Mouse (Mus musculus): ENCODE data around the gene Dnajc4.

Dnajc4 gene

GRCm38 (mm10) chr19:6992011-6992858 is at the start of gene Dnajc4:
TSS of gene Dnajc4 (minus strand) at chr19:6992572.
- in situ Hi-C loops (cut with MseI, MboI): no loop called here

- in situ Hi-C loops (cut with MseI, MboI): no loop called here
Observed at GRCm38 (mm10) chr19:7041171-7041570, 48.8 kb upstream of the Dnajc4 start.

GRCm38 (mm10) chr19:7040637-7041130 is 48.3 kb upstream of the Dnajc4 start:
- in situ Hi-C loops (cut with MseI, MboI): no loop called here

- in situ Hi-C loops (cut with MseI, MboI): no loop called here
Observed at GRCm38 (mm10) chr19:7039841-7040636, 47.7 kb upstream of the Dnajc4 start, which contains the start of gene Stip1. TSS of gene Stip1 (minus strand) at chr19:7039967.

GRCm38 (mm10) chr19:7039088-7039720 is 46.8 kb upstream of the Dnajc4 start:
- in situ Hi-C loops (cut with MseI, MboI): no loop called here

- in situ Hi-C loops (cut with MseI, MboI): no loop called here
Observed at GRCm38 (mm10) chr19:7034006-7034405, 41.6 kb upstream of the Dnajc4 start.

GRCm38 (mm10) chr19:7029531-7029930 is 37.2 kb upstream of the Dnajc4 start:
- in situ Hi-C loops (cut with MseI, MboI): no loop called here

GRCm38 (mm10) chr19:7020224-7020641 is 27.9 kb upstream of the Dnajc4 start:
- in situ Hi-C loops (cut with MseI, MboI): no loop called here

GRCm38 (mm10) chr19:7019191-7019590 is 26.8 kb upstream of the Dnajc4 start, which contains the start of gene Fermt3:
TSS of gene Fermt3 (minus strand) at chr19:7019469.
- in situ Hi-C loops (cut with MseI, MboI): no loop called here

GRCm38 (mm10) chr19:7018546-7018945 is 26.2 kb upstream of the Dnajc4 start:
- in situ Hi-C loops (cut with MseI, MboI): no loop called here

- in situ Hi-C loops (cut with MseI, MboI): no loop called here
Observed at GRCm38 (mm10) chr19:7017541-7018457, 25.4 kb upstream of the Dnajc4 start.

GRCm38 (mm10) chr19:7014481-7015135 is 22.2 kb upstream of the Dnajc4 start:
- in situ Hi-C loops (cut with MseI, MboI): no loop called here

GRCm38 (mm10) chr19:7013984-7014383 is 21.6 kb upstream of the Dnajc4 start:
- in situ Hi-C loops (cut with MseI, MboI): no loop called here

GRCm38 (mm10) chr19:7012426-7012825 is 20.1 kb upstream of the Dnajc4 start:
- in situ Hi-C loops (cut with MseI, MboI): no loop called here

- in situ Hi-C loops (cut with MseI, MboI): no loop called here
Observed at GRCm38 (mm10) chr19:7006892-7007593, 14.7 kb upstream of the Dnajc4 start.

GRCm38 (mm10) chr19:6999360-7000063 is 7.1 kb upstream of the Dnajc4 start:
- in situ Hi-C loops (cut with MseI, MboI): no loop called here

GRCm38 (mm10) chr19:6997721-6998290 is 5.4 kb upstream of the Dnajc4 start:
- in situ Hi-C loops (cut with MseI, MboI): no loop called here

GRCm38 (mm10) chr19:6996006-6996405 is 3.6 kb upstream of the Dnajc4 start, which contains the start of the genes Nudt22 and Trpt1:
TSS of gene Nudt22 (minus strand) at chr19:6996117.
TSS of gene Trpt1 (plus strand) at chr19:6996131.
- in situ Hi-C loops (cut with MseI, MboI): no loop called here

Measured in mouse trophoblast stem cell (cell line).